In genomic region chr6:83038496-83039012, GRCm38 (mm10) we compare ENCODE assay signal across 8 mouse cellular contexts. TPM values are rescaled to one million over a fixed set of nuclear protein-coding genes. Genes with fewer than 3 reads are reported as not detected.
A peak's percentile ranks its signal among the peaks of the same experiment; 100 is the strongest.
DNase-seq lines count a peak whose midpoint lies in the region; ATAC-seq lines count a peak whose summit lies in the region.

No protein-coding gene starts in this region.

- no peaks in the 10 kb centered on the region for H3K36me3 ChIP-seq in intestine, embryonic 14.5 days (ENCODE audit: control insufficient read depth, insufficient read depth, low read length)

- ATAC-seq in intestine, embryonic 14.5 days (replicated peaks; ENCODE audit: low FRiP score, low TSS enrichment, low read depth) = peak; percentile 38; the same call in 1 of the 2 replicates
- peak; percentile 89 for ATAC-seq in megakaryocyte, adult 5-6 weeks (ENCODE audit: poor library complexity, severe bottlenecking)

- peak; percentile 97 for DNase-seq in adrenal gland, adult 2 months
- DNase-seq in embryo, embryonic 11 days = peak; percentile 88
- peak; percentile 89 to 96 for DNase-seq in gastrocnemius, postnatal 36 days
- DNase-seq in intestine, embryonic 14.5 days (ENCODE audit: low spot score) = peak; percentile 93
- DNase-seq in left cerebral cortex, adult 9 months (ENCODE audit: low spot score in 2 of 2) = peak; percentile 54 to 92
- peak; percentile 87 for DNase-seq in right cerebral cortex, adult 18-20 months
- DNase-seq in urinary bladder, adult 2 months (ENCODE audit: low spot score) = peak; percentile 81

- H3K9ac ChIP-seq in intestine, embryonic 14.5 days (ENCODE audit: low read length) = no peak overlapping the region

- intact Hi-C loops in gastrocnemius, postnatal 36 days (cut with DNase I) = no loop called here

- no peaks in the 10 kb centered on the region for H3K9me3 ChIP-seq in intestine, embryonic 14.5 days (ENCODE audit: control insufficient read depth, low read length)

- 10% methylated on average over 24 of the region's 24 CpGs for WGBS in intestine, embryonic 14.5 days

- H3K4me3 ChIP-seq in intestine, embryonic 14.5 days (ENCODE audit: low read depth, low read length) = peak overlapping the region; percentile 20; the same call in 1 of the 2 replicates

- peak overlapping the region; percentile 52 for H3K4me2 ChIP-seq in intestine, embryonic 14.5 days (ENCODE audit: low read length)

- no peak overlapping the region for H3K27ac ChIP-seq in intestine, embryonic 14.5 days (ENCODE audit: low read depth)

- peaks cover 20% of the 10 kb centered on the region for H3K4me1 ChIP-seq in intestine, embryonic 14.5 days (replicated peaks; ENCODE audit: control insufficient read depth, insufficient read depth, low read length)

- no peaks in the 10 kb centered on the region for H3K27me3 ChIP-seq in intestine, embryonic 14.5 days (replicated peaks; ENCODE audit: control insufficient read depth, insufficient read depth, low read length)

RNA-seq across cellular contexts. Expression of gene Loxl3, which starts 4.6 kb away (rescaled TPM):
- total RNA-seq in adrenal gland, adult 2 months (2021) = 1 to 10 TPM; 1.1 to 3.5 TPM
- polyA plus RNA-seq in adrenal gland, adult 2 months (2012; rRNA removed) = 2.8 and 2.9 TPM in 2 replicates
- 1 to 10 TPM; 2.9 to 3.1 TPM for total RNA-seq in gastrocnemius, postnatal 36 days (2021)
- polyA plus RNA-seq in intestine, embryonic 14.5 days (2014; fragmentation: Nextera tagmentation; extraction: Ambion mirVana) = 13.6 and 14.4 TPM in 2 replicates
- total RNA-seq in megakaryocyte, adult 5-6 weeks (2015) = 0.30 and 0.65 TPM in 2 replicates
- total RNA-seq in megakaryocyte, adult 5-6 weeks (2017) = 0.44 and 1.4 TPM in 2 replicates
- polyA plus RNA-seq in urinary bladder, adult 2 months (2012; rRNA removed) = 20.2 and 20.7 TPM in 2 replicates

RNA-seq across cellular contexts. Expression of gene Dok1, which starts 5.3 kb away (rescaled TPM):
- total RNA-seq in adrenal gland, adult 2 months (2021) = 10 to 100 TPM in 1 of 2 experiments, 1 to 10 TPM in 1; 7.5 to 13.5 TPM
- polyA plus RNA-seq in adrenal gland, adult 2 months (2012; rRNA removed) = 7.9 and 11.7 TPM in 2 replicates
- total RNA-seq in gastrocnemius, postnatal 36 days (2021) = 1 to 10 TPM; 2.4 to 2.5 TPM
- 7.6 and 9.1 TPM in 2 replicates for polyA plus RNA-seq in intestine, embryonic 14.5 days (2014; fragmentation: Nextera tagmentation; extraction: Ambion mirVana)
- 10.2 and 12.3 TPM in 2 replicates for total RNA-seq in megakaryocyte, adult 5-6 weeks (2015)
- 23.5 and 26.8 TPM in 2 replicates for total RNA-seq in megakaryocyte, adult 5-6 weeks (2017)
- 18.3 and 20.8 TPM in 2 replicates for polyA plus RNA-seq in urinary bladder, adult 2 months (2012; rRNA removed)

RNA-seq across cellular contexts. Expression of gene Aup1, which starts 15.8 kb away (rescaled TPM):
- 100 to 1,000 TPM; 174 to 228 TPM for total RNA-seq in adrenal gland, adult 2 months (2021)
- polyA plus RNA-seq in adrenal gland, adult 2 months (2012; rRNA removed) = 1,190 and 1,486 TPM in 2 replicates
- total RNA-seq in gastrocnemius, postnatal 36 days (2021) = 10 to 100 TPM; 82.8 to 88.8 TPM
- 158 and 167 TPM in 2 replicates for polyA plus RNA-seq in intestine, embryonic 14.5 days (2014; fragmentation: Nextera tagmentation; extraction: Ambion mirVana)
- total RNA-seq in megakaryocyte, adult 5-6 weeks (2015) = 156 and 191 TPM in 2 replicates
- total RNA-seq in megakaryocyte, adult 5-6 weeks (2017) = 143 and 168 TPM in 2 replicates
- 189 and 247 TPM in 2 replicates for polyA plus RNA-seq in urinary bladder, adult 2 months (2012; rRNA removed)

RNA-seq across cellular contexts. Expression of gene Htra2, which starts 16.5 kb away (rescaled TPM):
- 10 to 100 TPM; 42.6 to 63.6 TPM for total RNA-seq in adrenal gland, adult 2 months (2021)
- polyA plus RNA-seq in adrenal gland, adult 2 months (2012; rRNA removed) = 74.2 and 89.8 TPM in 2 replicates
- total RNA-seq in gastrocnemius, postnatal 36 days (2021) = 10 to 100 TPM; 16.7 to 18.3 TPM
- 42.6 and 45.9 TPM in 2 replicates for polyA plus RNA-seq in intestine, embryonic 14.5 days (2014; fragmentation: Nextera tagmentation; extraction: Ambion mirVana)
- 53.9 and 55.6 TPM in 2 replicates for total RNA-seq in megakaryocyte, adult 5-6 weeks (2015)
- total RNA-seq in megakaryocyte, adult 5-6 weeks (2017) = 34.1 and 41.4 TPM in 2 replicates
- polyA plus RNA-seq in urinary bladder, adult 2 months (2012; rRNA removed) = 46.4 and 67.3 TPM in 2 replicates

RNA-seq across cellular contexts. Expression of gene Dqx1, which starts 19.1 kb away (rescaled TPM):
- 1 to 10 TPM; 2.1 to 2.5 TPM for total RNA-seq in adrenal gland, adult 2 months (2021)
- 2.6 and 2.7 TPM in 2 replicates for polyA plus RNA-seq in adrenal gland, adult 2 months (2012; rRNA removed)
- total RNA-seq in gastrocnemius, postnatal 36 days (2021) = under 1 TPM; 0.26 to 0.32 TPM
- 7.7 and 8.2 TPM in 2 replicates for polyA plus RNA-seq in intestine, embryonic 14.5 days (2014; fragmentation: Nextera tagmentation; extraction: Ambion mirVana)
- total RNA-seq in megakaryocyte, adult 5-6 weeks (2015) = 2.2 and 2.3 TPM in 2 replicates
- total RNA-seq in megakaryocyte, adult 5-6 weeks (2017) = 0.62 and 1.2 TPM in 2 replicates
- 3.4 and 4.9 TPM in 2 replicates for polyA plus RNA-seq in urinary bladder, adult 2 months (2012; rRNA removed)
